Mouse (Mus musculus) C2C12 (cell line): ENCODE data around the gene Cttnbp2. TPM values are rescaled to one million over a fixed set of nuclear protein-coding genes. Genes with fewer than 3 reads are reported as not detected.
"Not testable (repeated sequence)": the region's sequence is repeated elsewhere in the genome, so short reads cannot be mapped to it uniquely, and the experiment has no call there.

Source experiments
- H3K27me3 ChIP-seq: one replicate; pipeline ENCODE4 v1.6.1; 2011; ENCODE audit not compliant: control insufficient read depth, insufficient read depth, insufficient read length
- H3K36me3 ChIP-seq: one replicate; pipeline ENCODE4 v1.6.1; 2011; ENCODE audit not compliant: control insufficient read depth, insufficient read depth
- H3K4me3 ChIP-seq: one replicate; pipeline ENCODE4 v1.5.1; 2011; ENCODE audit warnings: mild to moderate bottlenecking, control low read depth; ENCODE audit not compliant: poor library complexity, insufficient read depth, severe bottlenecking
- H3K79me2 ChIP-seq: one replicate; pipeline ENCODE4 v1.6.1; 2011; ENCODE audit not compliant: control insufficient read depth, insufficient read depth
- H3K79me3 ChIP-seq: one replicate; pipeline ENCODE4 v1.6.1; 2011; ENCODE audit warnings: low read depth, control low read depth
- H3ac ChIP-seq: one replicate; pipeline ENCODE3; 2011; ENCODE audit warnings: low read depth; ENCODE audit not compliant: control insufficient read depth, insufficient read length
- CEBPB ChIP-seq: IDR thresholded peaks from one replicate; pipeline ENCODE4 v1.6.1; 2011; ENCODE audit warnings: low read depth, mild to moderate bottlenecking, control low read depth, moderate library complexity
- CTCF ChIP-seq: IDR thresholded peaks from one replicate; pipeline ENCODE4 v1.5.1; 2011; ENCODE audit not compliant: control insufficient read depth, insufficient read depth, insufficient read length
- FOSL1 ChIP-seq: IDR thresholded peaks from one replicate; pipeline ENCODE4 v1.8.0; 2011; ENCODE audit warnings: mild to moderate bottlenecking, low read length; ENCODE audit not compliant: poor library complexity, insufficient read depth, severe bottlenecking
- MAX ChIP-seq: IDR thresholded peaks from one replicate; pipeline ENCODE4 v1.6.1; 2011; ENCODE audit warnings: mild to moderate bottlenecking, control low read depth
- MYOD1 ChIP-seq: IDR thresholded peaks from one replicate; pipeline ENCODE4 v1.6.1; 2011; ENCODE audit warnings: low read depth; ENCODE audit not compliant: control insufficient read depth, insufficient read length
- MYOG ChIP-seq: IDR thresholded peaks from one replicate; pipeline ENCODE4 v1.6.1; 2011; ENCODE audit not compliant: control insufficient read depth, insufficient read length; ENCODE audit errors: extremely low read depth
- USF1 ChIP-seq: IDR thresholded peaks from one replicate; pipeline ENCODE4 v1.6.1; 2011; ENCODE audit warnings: low read depth, mild to moderate bottlenecking, control low read depth, moderate library complexity
- polyA plus RNA-seq: library from polyadenylated mRNA; unstranded; fragments of >200 nt; fragmentation: generic; extraction: Trizol; gene quantifications from one replicate; pipeline ENCODE4 v1.2.1, GENCODE M21; 2012; ENCODE audit warnings: missing spikeins

The Cttnbp2 gene
- polyA plus RNA-seq, 1 experiment: not detected

- no peak overlapping the region for H3ac ChIP-seq
- TF ChIP-seq MYOG: no peak
- no peak for TF ChIP-seq CEBPB
- no peaks in the 10 kb centered on the region for H3K36me3 ChIP-seq
- H3K79me3 ChIP-seq: no peaks in the 10 kb centered on the region
- no peak overlapping the region for H3K4me3 ChIP-seq
- no peaks in the 10 kb centered on the region for H3K79me2 ChIP-seq
- no peaks in the 10 kb centered on the region for H3K27me3 ChIP-seq
These were observed 134.1 kb downstream of the Cttnbp2 start for GRCm38 (mm10) chr6:18380300-18381202.

GRCm38 (mm10) chr6:18377755-18378154 is 136.9 kb downstream of the Cttnbp2 start:
- H3K27me3 ChIP-seq: not testable (repeated sequence)

GRCm38 (mm10) chr6:18374744-18375143 is 139.9 kb downstream of the Cttnbp2 start:
- Histone ChIP-seq H3K79me3 (no peaks in the 10 kb centered on the region), H3K36me3 (no peaks in the 10 kb centered on the region)
- TF ChIP-seq CTCF (no peak), CEBPB (no peak), MYOD1 (no peak), MYOG (no peak), USF1 (no peak), FOSL1 (no peak), MAX (no peak)

More at GRCm38 (mm10) chr6:18377755-18378154, 136.9 kb downstream of the Cttnbp2 start:
- H3K79me3 ChIP-seq, H3ac ChIP-seq, H3K79me2 ChIP-seq, H3K36me3 ChIP-seq, H3K4me3 ChIP-seq: not testable (repeated sequence)

GRCm38 (mm10) chr6:18373652-18374051 is 141.0 kb downstream of the Cttnbp2 start:
- Histone ChIP-seq H3K36me3 (no peaks in the 10 kb centered on the region), H3K4me3 (no peak overlapping the region)

More at GRCm38 (mm10) chr6:18374744-18375143, 139.9 kb downstream of the Cttnbp2 start:
- Histone ChIP-seq H3K27me3 (no peaks in the 10 kb centered on the region), H3ac (no peak overlapping the region), H3K4me3 (no peak overlapping the region), H3K79me2 (no peaks in the 10 kb centered on the region)

DNA sequence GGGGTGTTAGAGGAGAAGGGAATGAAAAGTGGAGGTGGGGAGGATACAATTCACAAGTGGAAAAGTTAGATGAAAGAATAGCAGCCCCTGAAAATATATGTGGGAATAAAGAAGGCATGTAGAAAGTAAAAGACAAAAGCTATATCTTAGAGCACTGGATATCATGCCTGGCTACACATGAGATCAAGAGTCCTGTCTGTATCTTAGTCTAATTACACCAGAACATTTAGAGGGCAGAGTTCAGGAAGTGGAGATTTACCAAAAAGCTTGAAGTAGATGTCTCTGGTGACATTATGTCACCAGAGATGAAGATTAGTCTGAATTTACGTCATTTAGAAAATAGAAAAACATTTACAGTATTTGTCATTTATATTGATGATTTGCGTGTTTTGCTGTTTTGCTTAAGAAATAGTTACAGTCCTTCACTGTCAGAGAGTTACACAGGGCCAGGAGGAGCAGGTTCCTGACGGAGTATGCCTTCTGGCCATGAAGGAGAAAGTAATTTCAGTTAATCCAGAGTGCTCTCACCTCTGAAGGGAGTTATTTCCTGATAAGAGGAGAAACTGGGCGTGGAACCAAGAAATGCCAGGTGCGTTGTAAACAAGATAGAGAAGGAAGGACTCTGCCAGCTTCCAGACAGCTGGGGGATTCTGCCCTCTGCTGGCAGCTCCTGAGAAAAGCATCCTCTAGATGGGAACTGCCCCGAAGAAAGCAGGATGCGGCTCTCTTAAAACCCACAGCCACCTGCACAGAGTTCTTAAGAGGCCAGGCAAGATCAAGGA is 142.0 kb downstream of the Cttnbp2 start:
- H3K79me3 ChIP-seq: no peaks in the 10 kb centered on the region
- H3K4me3 ChIP-seq: no peak overlapping the region
- no peaks in the 10 kb centered on the region for H3K27me3 ChIP-seq
- no peaks in the 10 kb centered on the region for H3K79me2 ChIP-seq
- TF ChIP-seq MAX (no peak), USF1 (no peak), CTCF (peak; percentile 44), FOSL1 (no peak)
- no peaks in the 10 kb centered on the region for H3K36me3 ChIP-seq
- no peak overlapping the region for H3ac ChIP-seq

More at GRCm38 (mm10) chr6:18373652-18374051, 141.0 kb downstream of the Cttnbp2 start:
- Histone ChIP-seq H3K79me3 (no peaks in the 10 kb centered on the region), H3ac (no peak overlapping the region), H3K79me2 (no peaks in the 10 kb centered on the region), H3K27me3 (no peaks in the 10 kb centered on the region)
- TF ChIP-seq MYOD1 (no peak), FOSL1 (no peak), USF1 (no peak), CTCF (no peak)

GRCm38 (mm10) chr6:18369723-18370122 is 144.9 kb downstream of the Cttnbp2 start:
- Histone ChIP-seq H3K27me3 (no peaks in the 10 kb centered on the region), H3ac (no peak overlapping the region)

More at GRCm38 (mm10) chr6:18369723-18370122, 144.9 kb downstream of the Cttnbp2 start:
- Histone ChIP-seq H3K79me2 (no peaks in the 10 kb centered on the region), H3K4me3 (no peak overlapping the region), H3K79me3 (no peaks in the 10 kb centered on the region), H3K36me3 (no peaks in the 10 kb centered on the region)
- no peak for TF ChIP-seq FOSL1
- no peak for TF ChIP-seq CEBPB
- no peak for TF ChIP-seq USF1
- TF ChIP-seq MYOG: no peak
- no peak for TF ChIP-seq MYOD1
- TF ChIP-seq CTCF: no peak
- TF ChIP-seq MAX: no peak
